Mouse (Mus musculus): ENCODE measurements around the gene Adra1d. TPM values are rescaled to one million over a fixed set of nuclear protein-coding genes. Genes with fewer than 3 reads are reported as not detected.
A peak's percentile ranks its signal among the peaks of the same experiment; 100 is the strongest.

Gene Adra1d
- polyA plus RNA-seq, 1 experiment from 2014 or later: 0.23 TPM

GRCm38 (mm10) chr2:131545386-131546307 is 16.4 kb downstream of the Adra1d start:
- Histone ChIP-seq H3K36me3 (replicated peaks; ENCODE audit: control insufficient read depth, insufficient read depth) (no peaks in the 10 kb centered on the region), H3K4me2 (replicated peaks) (peak overlapping the region; percentile 71), H3K9me3 (ENCODE audit: control insufficient read depth, low read length) (no peaks in the 10 kb centered on the region), H3K4me3 (replicated peaks; ENCODE audit: low read length) (peak overlapping the region; percentile 31), H3K4me1 (replicated peaks; ENCODE audit: control insufficient read depth, insufficient read depth, low read length) (peaks cover 8% of the 10 kb centered on the region), H3K9ac (peak overlapping the region; percentile 6; the same call in 1 of the 2 replicates), H3K27ac (no peak overlapping the region), H3K27me3 (ENCODE audit: control insufficient read depth, insufficient read depth, low read length) (peaks cover 37% of the 10 kb centered on the region)
- DNase-seq (ENCODE audit: low spot score): peak; percentile 73
- peak; percentile 59 for ATAC-seq (ENCODE audit: low FRiP score)
- 1% methylated on average over 45 of the region's 45 CpGs for WGBS

- H3K4me3 ChIP-seq (replicated peaks; ENCODE audit: low read length): no peak overlapping the region
- peaks cover 21% of the 10 kb centered on the region for H3K27me3 ChIP-seq (ENCODE audit: control insufficient read depth, insufficient read depth, low read length)
- ATAC-seq (ENCODE audit: low FRiP score): no peak
Measured at GRCm38 (mm10) chr2:131542531-131542930, 19.6 kb downstream of the Adra1d start.

GRCm38 (mm10) chr2:131541686-131542085 is 20.4 kb downstream of the Adra1d start:
- H3K36me3 ChIP-seq (replicated peaks; ENCODE audit: control insufficient read depth, insufficient read depth): no peaks in the 10 kb centered on the region
- ATAC-seq (ENCODE audit: low FRiP score): no peak
- no peak overlapping the region for H3K4me2 ChIP-seq (replicated peaks)
- H3K4me3 ChIP-seq (replicated peaks; ENCODE audit: low read length): no peak overlapping the region
- no peak overlapping the region for H3K9ac ChIP-seq
- H3K27me3 ChIP-seq (ENCODE audit: control insufficient read depth, insufficient read depth, low read length): peaks cover 13% of the 10 kb centered on the region
- WGBS: 63% methylated on average over 4 of the region's 4 CpGs
- peaks cover 8% of the 10 kb centered on the region for H3K4me1 ChIP-seq (replicated peaks; ENCODE audit: control insufficient read depth, insufficient read depth, low read length)
- H3K27ac ChIP-seq: no peak overlapping the region
- no peaks in the 10 kb centered on the region for H3K9me3 ChIP-seq (ENCODE audit: control insufficient read depth, low read length)
- DNase-seq (ENCODE audit: low spot score): no peak

More at GRCm38 (mm10) chr2:131542531-131542930, 19.6 kb downstream of the Adra1d start:
- WGBS: 26% methylated on average over 6 of the region's 6 CpGs
- Histone ChIP-seq H3K4me2 (replicated peaks) (no peak overlapping the region), H3K4me1 (replicated peaks; ENCODE audit: control insufficient read depth, insufficient read depth, low read length) (peaks cover 8% of the 10 kb centered on the region), H3K9me3 (ENCODE audit: control insufficient read depth, low read length) (no peaks in the 10 kb centered on the region), H3K27ac (no peak overlapping the region), H3K36me3 (replicated peaks; ENCODE audit: control insufficient read depth, insufficient read depth) (no peaks in the 10 kb centered on the region), H3K9ac (no peak overlapping the region)
- DNase-seq (ENCODE audit: low spot score): no peak

GRCm38 (mm10) chr2:131539780-131540179 is 22.3 kb downstream of the Adra1d start:
- ATAC-seq (ENCODE audit: low FRiP score) (no peak), DNase-seq (ENCODE audit: low spot score) (no peak)
- Histone ChIP-seq H3K36me3 (replicated peaks; ENCODE audit: control insufficient read depth, insufficient read depth) (no peaks in the 10 kb centered on the region), H3K9me3 (ENCODE audit: control insufficient read depth, low read length) (no peaks in the 10 kb centered on the region), H3K4me3 (replicated peaks; ENCODE audit: low read length) (no peak overlapping the region), H3K27ac (no peak overlapping the region), H3K4me1 (replicated peaks; ENCODE audit: control insufficient read depth, insufficient read depth, low read length) (no peaks in the 10 kb centered on the region), H3K27me3 (ENCODE audit: control insufficient read depth, insufficient read depth, low read length) (no peaks in the 10 kb centered on the region), H3K9ac (no peak overlapping the region), H3K4me2 (replicated peaks) (no peak overlapping the region)
- WGBS: 91% methylated on average over 6 of the region's 6 CpGs

- H3K36me3 ChIP-seq (replicated peaks; ENCODE audit: control insufficient read depth, insufficient read depth): no peaks in the 10 kb centered on the region
- ATAC-seq (ENCODE audit: low FRiP score) (no peak; the same call in 1 of the 2 replicates), DNase-seq (ENCODE audit: low spot score) (no peak)
- no peaks in the 10 kb centered on the region for H3K9me3 ChIP-seq (ENCODE audit: control insufficient read depth, low read length)
- no peak overlapping the region for H3K4me2 ChIP-seq (replicated peaks)
- no peak overlapping the region for H3K9ac ChIP-seq
- WGBS: 67% methylated on average over 7 of the region's 7 CpGs
- no peak overlapping the region for H3K4me3 ChIP-seq (replicated peaks; ENCODE audit: low read length)
- H3K27me3 ChIP-seq (ENCODE audit: control insufficient read depth, insufficient read depth, low read length): no peaks in the 10 kb centered on the region
- H3K4me1 ChIP-seq (replicated peaks; ENCODE audit: control insufficient read depth, insufficient read depth, low read length): no peaks in the 10 kb centered on the region
- no peak overlapping the region for H3K27ac ChIP-seq
Measured at GRCm38 (mm10) chr2:131538341-131538740, 23.7 kb downstream of the Adra1d start.

GRCm38 (mm10) chr2:131535168-131535567 is 26.9 kb downstream of the Adra1d start:
- Histone ChIP-seq H3K4me3 (replicated peaks; ENCODE audit: low read length) (no peak overlapping the region), H3K36me3 (replicated peaks; ENCODE audit: control insufficient read depth, insufficient read depth) (no peaks in the 10 kb centered on the region), H3K4me2 (replicated peaks) (no peak overlapping the region), H3K27ac (no peak overlapping the region), H3K27me3 (ENCODE audit: control insufficient read depth, insufficient read depth, low read length) (no peaks in the 10 kb centered on the region), H3K9me3 (ENCODE audit: control insufficient read depth, low read length) (no peaks in the 10 kb centered on the region), H3K9ac (no peak overlapping the region), H3K4me1 (replicated peaks; ENCODE audit: control insufficient read depth, insufficient read depth, low read length) (no peaks in the 10 kb centered on the region)
- DNase-seq (ENCODE audit: low spot score): no peak
- ATAC-seq (ENCODE audit: low FRiP score): no peak
- 92% methylated on average over 5 of the region's 5 CpGs for WGBS

- H3K9me3 ChIP-seq (ENCODE audit: control insufficient read depth, low read length): no peaks in the 10 kb centered on the region
- ATAC-seq (ENCODE audit: low FRiP score) (no peak), DNase-seq (ENCODE audit: low spot score) (no peak)
- no peak overlapping the region for H3K9ac ChIP-seq
- no peaks in the 10 kb centered on the region for H3K27me3 ChIP-seq (ENCODE audit: control insufficient read depth, insufficient read depth, low read length)
- H3K36me3 ChIP-seq (replicated peaks; ENCODE audit: control insufficient read depth, insufficient read depth): no peaks in the 10 kb centered on the region
- H3K27ac ChIP-seq: no peak overlapping the region
- H3K4me2 ChIP-seq (replicated peaks): no peak overlapping the region
- H3K4me3 ChIP-seq (replicated peaks; ENCODE audit: low read length): no peak overlapping the region
- H3K4me1 ChIP-seq (replicated peaks; ENCODE audit: control insufficient read depth, insufficient read depth, low read length): no peaks in the 10 kb centered on the region
- 86% methylated on average over 7 of the region's 7 CpGs for WGBS
Measured at GRCm38 (mm10) chr2:131531271-131531670, 30.8 kb downstream of the Adra1d start.

- no peaks in the 10 kb centered on the region for H3K9me3 ChIP-seq (ENCODE audit: control insufficient read depth, low read length)
- DNase-seq (ENCODE audit: low spot score) (peak; percentile 31), ATAC-seq (ENCODE audit: low FRiP score) (no peak)
- no peak overlapping the region for H3K27ac ChIP-seq
- no peaks in the 10 kb centered on the region for H3K27me3 ChIP-seq (ENCODE audit: control insufficient read depth, insufficient read depth, low read length)
- H3K36me3 ChIP-seq (replicated peaks; ENCODE audit: control insufficient read depth, insufficient read depth): no peaks in the 10 kb centered on the region
- WGBS: 22% methylated on average over 9 of the region's 9 CpGs
- H3K9ac ChIP-seq: no peak overlapping the region
- H3K4me1 ChIP-seq (replicated peaks; ENCODE audit: control insufficient read depth, insufficient read depth, low read length): no peaks in the 10 kb centered on the region
- no peak overlapping the region for H3K4me2 ChIP-seq (replicated peaks)
- no peak overlapping the region for H3K4me3 ChIP-seq (replicated peaks; ENCODE audit: low read length)
Measured at GRCm38 (mm10) chr2:131530623-131531008, 31.5 kb downstream of the Adra1d start.

- DNase-seq (ENCODE audit: low spot score): peak; percentile 87
Measured at GRCm38 (mm10) chr2:131529898-131530622, 32.0 kb downstream of the Adra1d start.

More at GRCm38 (mm10) chr2:131529898-131530622, 32.0 kb downstream of the Adra1d start:
- peaks cover 5% of the 10 kb centered on the region; the same call in 1 of the 2 replicates for H3K36me3 ChIP-seq (replicated peaks; ENCODE audit: control insufficient read depth, insufficient read depth)
- ATAC-seq (ENCODE audit: low FRiP score): peak; percentile 68; the same call in 1 of the 2 replicates
- H3K27ac ChIP-seq: no peak overlapping the region
- WGBS: 40% methylated on average over 11 of the region's 11 CpGs
- no peaks in the 10 kb centered on the region for H3K4me1 ChIP-seq (replicated peaks; ENCODE audit: control insufficient read depth, insufficient read depth, low read length)
- no peak overlapping the region for H3K4me2 ChIP-seq (replicated peaks)
- H3K27me3 ChIP-seq (ENCODE audit: control insufficient read depth, insufficient read depth, low read length): no peaks in the 10 kb centered on the region
- H3K9ac ChIP-seq: no peak overlapping the region
- H3K9me3 ChIP-seq (ENCODE audit: control insufficient read depth, low read length): no peaks in the 10 kb centered on the region
- no peak overlapping the region for H3K4me3 ChIP-seq (replicated peaks; ENCODE audit: low read length)
